Mouse (Mus musculus): Measurements from ENCODE around the gene Caml. TPM values are rescaled to one million over a fixed set of nuclear protein-coding genes. Genes with fewer than 3 reads are reported as not detected.
A peak's percentile ranks its signal among the peaks of the same experiment; 100 is the strongest.
"Not testable (repeated sequence)": the region's sequence is repeated elsewhere in the genome, so short reads cannot be mapped to it uniquely, and the experiment has no call there.

The Caml gene
- polyA plus RNA-seq, 1 experiment from 2014 or later = 39.9 TPM

DNA sequence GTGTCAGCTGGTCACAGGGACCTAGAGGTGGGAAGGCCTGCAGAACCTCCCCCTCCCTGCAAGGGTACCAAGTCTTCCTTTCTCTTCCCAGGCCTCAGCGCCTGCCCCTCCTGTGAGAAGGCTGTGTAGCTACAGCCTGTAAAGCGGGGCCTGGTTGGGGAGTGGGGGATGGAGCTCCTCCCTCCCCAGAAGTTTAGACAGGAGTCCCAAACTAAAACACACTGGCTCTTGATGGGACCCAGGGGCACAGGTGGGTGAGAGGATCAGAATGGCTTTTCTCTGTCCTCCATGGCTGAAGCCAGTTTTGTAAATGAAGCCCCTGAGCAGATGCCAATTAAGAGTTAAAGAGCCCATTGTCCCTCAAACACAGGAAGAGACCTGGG, 15.2 kb upstream of the Caml start:
- ATAC-seq (replicated peaks; ENCODE audit: extremely low read depth, insufficient read depth, low FRiP score) = no peak
- no peaks in the 10 kb centered on the region for H3K9me3 ChIP-seq (replicated peaks; ENCODE audit: control insufficient read depth, low read length)

DNA sequence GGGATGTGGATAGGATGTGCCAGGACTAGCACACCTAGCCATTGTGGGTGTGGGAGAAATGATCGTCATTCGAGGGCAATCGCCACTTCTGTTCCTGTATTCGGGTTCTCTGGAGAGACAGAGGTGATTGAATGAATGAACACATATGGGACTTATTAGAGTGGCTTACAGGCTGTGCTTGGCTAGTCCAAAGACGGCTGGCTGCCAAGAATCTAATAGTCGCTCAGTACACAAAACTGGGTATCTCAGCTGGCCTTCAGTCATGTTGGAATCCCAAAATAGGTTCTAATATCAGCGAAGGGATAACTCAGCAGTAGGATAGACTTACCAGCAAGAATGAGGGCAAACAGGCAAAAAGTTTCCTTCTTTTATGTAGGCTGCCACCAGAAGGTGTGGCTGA, 10.8 kb upstream of the Caml start:
- Histone ChIP-seq H3K27me3 (ENCODE audit: control insufficient read depth, insufficient read depth, low read length) (no peaks in the 10 kb centered on the region), H3K4me3 (ENCODE audit: low read length) (no peak overlapping the region), H3K9me3 (replicated peaks; ENCODE audit: control insufficient read depth, low read length) (no peaks in the 10 kb centered on the region), H3K4me1 (ENCODE audit: control insufficient read depth, insufficient read depth, low read length) (no peaks in the 10 kb centered on the region), H3K4me2 (ENCODE audit: low read depth, low read length) (no peak overlapping the region), H3K36me3 (ENCODE audit: control insufficient read depth, insufficient read depth) (peaks cover 10% of the 10 kb centered on the region; the same call in 1 of the 2 replicates), H3K9ac (ENCODE audit: low read length) (no peak overlapping the region), H3K27ac (ENCODE audit: low read length) (no peak overlapping the region)
- ATAC-seq (replicated peaks; ENCODE audit: extremely low read depth, insufficient read depth, low FRiP score) = no peak
- WGBS = 79% methylated on average over 7 of the region's 7 CpGs

More for the DNA sequence above, 15.2 kb upstream of the Caml start:
- Histone ChIP-seq H3K4me3 (ENCODE audit: low read length) (no peak overlapping the region), H3K4me2 (ENCODE audit: low read depth, low read length) (no peak overlapping the region), H3K27ac (ENCODE audit: low read length) (no peak overlapping the region), H3K4me1 (ENCODE audit: control insufficient read depth, insufficient read depth, low read length) (no peaks in the 10 kb centered on the region), H3K36me3 (ENCODE audit: control insufficient read depth, insufficient read depth) (peaks cover 14% of the 10 kb centered on the region; the same call in 1 of the 2 replicates), H3K9ac (ENCODE audit: low read length) (no peak overlapping the region), H3K27me3 (ENCODE audit: control insufficient read depth, insufficient read depth, low read length) (no peaks in the 10 kb centered on the region)
- WGBS = 93% methylated on average over 2 of the region's 2 CpGs

DNA sequence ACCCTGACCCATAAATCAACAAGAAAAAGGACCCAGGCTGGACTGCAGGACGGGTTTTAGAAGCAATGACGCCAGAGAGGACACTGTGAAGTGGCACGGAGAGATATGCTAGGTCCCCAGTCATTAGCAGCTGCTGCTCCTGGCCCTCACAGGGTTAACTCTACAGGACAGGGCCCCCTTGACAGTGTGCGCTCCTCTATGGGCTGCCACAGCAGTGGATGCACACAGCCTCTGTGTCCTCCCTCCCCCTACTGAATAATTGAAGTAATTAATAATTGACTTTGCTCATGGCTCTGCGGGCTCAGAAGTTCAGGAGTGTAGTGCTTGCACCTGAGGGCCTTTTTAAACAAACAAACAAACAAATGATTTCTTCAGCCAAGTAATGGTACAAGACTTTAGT, 9.3 kb upstream of the Caml start:
- Histone ChIP-seq H3K9me3 (replicated peaks; ENCODE audit: control insufficient read depth, low read length) (no peaks in the 10 kb centered on the region), H3K4me1 (ENCODE audit: control insufficient read depth, insufficient read depth, low read length) (no peaks in the 10 kb centered on the region), H3K27ac (ENCODE audit: low read length) (no peak overlapping the region), H3K36me3 (ENCODE audit: control insufficient read depth, insufficient read depth) (peaks cover 10% of the 10 kb centered on the region; the same call in 1 of the 2 replicates), H3K27me3 (ENCODE audit: control insufficient read depth, insufficient read depth, low read length) (no peaks in the 10 kb centered on the region), H3K4me3 (ENCODE audit: low read length) (no peak overlapping the region), H3K4me2 (ENCODE audit: low read depth, low read length) (no peak overlapping the region), H3K9ac (ENCODE audit: low read length) (no peak overlapping the region)
- ATAC-seq (replicated peaks; ENCODE audit: extremely low read depth, insufficient read depth, low FRiP score) = no peak
- WGBS = 48% methylated on average over 5 of the region's 5 CpGs

DNA sequence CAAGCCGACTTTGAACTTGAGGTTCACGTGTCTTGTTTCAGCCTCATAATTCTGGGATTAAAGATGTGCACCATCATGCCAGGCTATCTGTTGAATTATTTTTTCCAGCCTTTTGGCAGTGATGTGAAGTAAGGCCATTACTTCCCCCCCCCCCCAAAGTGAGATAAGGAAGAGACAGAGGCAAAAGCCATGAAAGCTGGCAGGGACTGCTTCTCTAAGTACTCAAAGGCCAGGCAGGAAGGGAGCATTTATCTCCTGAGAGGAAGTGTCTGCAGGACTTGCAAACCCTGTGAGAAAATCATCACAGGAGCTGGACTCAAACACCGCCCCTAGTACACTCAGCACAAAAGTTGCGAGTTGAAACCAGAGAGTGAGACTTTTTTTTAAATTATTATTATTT, 3.5 kb upstream of the Caml start:
- H3K4me1 ChIP-seq (ENCODE audit: control insufficient read depth, insufficient read depth, low read length) = peaks cover 8% of the 10 kb centered on the region
- no peak for ATAC-seq (replicated peaks; ENCODE audit: extremely low read depth, insufficient read depth, low FRiP score)
- H3K36me3 ChIP-seq (ENCODE audit: control insufficient read depth, insufficient read depth) = no peaks in the 10 kb centered on the region

DNA sequence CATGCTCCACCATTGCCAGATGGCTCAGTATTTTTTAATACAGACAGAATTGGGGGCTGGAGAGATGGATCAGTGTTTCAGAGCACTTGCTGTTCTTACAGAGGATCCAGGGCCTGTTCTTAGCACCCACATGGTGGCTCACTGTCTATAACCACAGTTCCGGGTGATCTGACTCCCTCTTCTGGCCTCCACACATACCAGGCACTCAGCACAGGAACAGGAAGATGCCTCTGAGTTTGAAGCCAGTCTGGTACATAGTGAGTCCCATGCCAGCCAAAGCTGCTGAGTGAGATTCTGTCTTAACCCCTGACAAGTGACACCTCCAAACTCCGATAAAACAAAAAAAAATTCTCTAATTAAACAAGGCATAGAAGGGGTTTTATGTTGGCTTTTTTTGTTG, 2.5 kb upstream of the Caml start:
- peaks cover 3% of the 10 kb centered on the region for H3K36me3 ChIP-seq (ENCODE audit: control insufficient read depth, insufficient read depth)
- no peak for ATAC-seq (replicated peaks; ENCODE audit: extremely low read depth, insufficient read depth, low FRiP score)
- no peak overlapping the region for H3K4me3 ChIP-seq (ENCODE audit: low read length)
- H3K27ac ChIP-seq (ENCODE audit: low read length) = no peak overlapping the region
- 75% methylated on average over 2 of the region's 2 CpGs for WGBS
- H3K9ac ChIP-seq (ENCODE audit: low read length) = no peak overlapping the region
- no peaks in the 10 kb centered on the region for H3K9me3 ChIP-seq (replicated peaks; ENCODE audit: control insufficient read depth, low read length)
- no peaks in the 10 kb centered on the region for H3K27me3 ChIP-seq (ENCODE audit: control insufficient read depth, insufficient read depth, low read length)
- peaks cover 8% of the 10 kb centered on the region for H3K4me1 ChIP-seq (ENCODE audit: control insufficient read depth, insufficient read depth, low read length)
- H3K4me2 ChIP-seq (ENCODE audit: low read depth, low read length) = no peak overlapping the region

More for the DNA sequence above, 3.5 kb upstream of the Caml start:
- WGBS = 77% methylated on average over 4 of the region's 4 CpGs
- Histone ChIP-seq H3K27me3 (ENCODE audit: control insufficient read depth, insufficient read depth, low read length) (no peaks in the 10 kb centered on the region), H3K4me2 (ENCODE audit: low read depth, low read length) (no peak overlapping the region), H3K9me3 (replicated peaks; ENCODE audit: control insufficient read depth, low read length) (no peaks in the 10 kb centered on the region), H3K4me3 (ENCODE audit: low read length) (no peak overlapping the region), H3K27ac (ENCODE audit: low read length) (no peak overlapping the region), H3K9ac (ENCODE audit: low read length) (no peak overlapping the region)

DNA sequence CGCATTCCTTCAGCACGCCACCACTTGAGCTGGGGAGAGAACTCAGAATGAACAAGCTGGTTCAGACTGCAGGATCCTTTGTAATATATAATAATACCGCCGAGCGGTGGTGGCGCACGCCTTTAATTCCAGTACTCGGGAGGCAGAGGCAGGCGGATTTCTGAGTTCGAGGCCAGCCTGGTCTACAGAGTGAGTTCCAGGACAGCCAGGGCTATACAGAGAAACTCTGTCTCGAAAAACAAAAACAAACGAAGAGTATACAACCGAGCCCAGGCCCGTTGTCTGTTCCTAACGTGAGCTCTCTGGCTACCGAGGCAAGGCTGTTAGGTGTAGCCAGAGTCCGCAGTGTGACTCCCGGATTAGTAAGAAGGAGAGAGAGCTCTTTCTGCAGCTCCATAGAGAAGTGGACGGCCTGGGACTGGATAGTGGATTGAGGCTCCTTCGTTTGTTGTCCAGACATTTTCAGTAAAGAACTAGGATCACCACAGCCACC, 603 bp upstream of the Caml start:
- not testable (repeated sequence) for H3K9me3 ChIP-seq (replicated peaks; ENCODE audit: control insufficient read depth, low read length); ATAC-seq (replicated peaks; ENCODE audit: extremely low read depth, insufficient read depth, low FRiP score); H3K4me1 ChIP-seq (ENCODE audit: control insufficient read depth, insufficient read depth, low read length); H3K36me3 ChIP-seq (ENCODE audit: control insufficient read depth, insufficient read depth); H3K27me3 ChIP-seq (ENCODE audit: control insufficient read depth, insufficient read depth, low read length)
- Histone ChIP-seq H3K9ac (ENCODE audit: low read length) (peak overlapping the region; percentile 83), H3K4me2 (ENCODE audit: low read depth, low read length) (peak overlapping the region; percentile 86), H3K4me3 (ENCODE audit: low read length) (peak overlapping the region; percentile 73), H3K27ac (ENCODE audit: low read length) (peak overlapping the region; percentile 78)
- 22% methylated on average over 20 of the region's 20 CpGs for WGBS

DNA sequence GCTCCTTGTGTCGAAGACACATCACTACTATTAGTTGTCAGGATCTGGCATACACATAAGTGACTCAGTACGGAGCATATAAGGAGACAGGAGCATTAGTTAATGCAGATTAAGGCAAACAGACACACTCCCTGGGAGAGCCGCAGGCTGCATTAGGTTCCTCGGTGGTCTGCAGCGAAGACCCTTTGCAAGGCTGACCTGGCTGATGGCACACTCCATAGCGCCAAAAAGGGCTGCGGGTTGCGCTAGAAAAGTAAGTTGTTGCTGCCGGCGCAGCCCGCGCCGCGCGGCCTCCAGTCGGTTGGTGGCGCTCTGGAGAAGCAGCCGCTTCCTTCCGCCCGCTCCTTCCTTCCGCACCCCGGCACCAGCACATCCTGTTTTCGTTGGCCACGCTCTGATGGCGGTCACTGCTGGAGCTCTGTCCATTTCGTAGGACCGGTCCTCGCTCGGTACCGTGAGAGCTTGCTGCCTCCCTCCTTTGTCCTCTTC, 11.9 kb downstream of the Caml start, which contains the start of gene Ddx46:
Ddx46 (plus strand) TSS at position 389 of the 489 bp plus-strand sequence.
- Histone ChIP-seq H3K4me2 (ENCODE audit: low read depth, low read length) (peak within 1 kb of the TSS; percentile 90), H3K4me1 (ENCODE audit: control insufficient read depth, insufficient read depth, low read length) (peaks cover 12% of the 10 kb centered on the region), H3K9ac (ENCODE audit: low read length) (peak within 1 kb of the TSS; percentile 96), H3K27me3 (ENCODE audit: control insufficient read depth, insufficient read depth, low read length) (no peaks in the 10 kb centered on the region), H3K9me3 (replicated peaks; ENCODE audit: control insufficient read depth, low read length) (no peaks in the 10 kb centered on the region), H3K4me3 (ENCODE audit: low read length) (peak within 1 kb of the TSS; percentile 98), H3K27ac (ENCODE audit: low read length) (0 out of 2 replicates have a peak within 1 kb of the TSS, but pooled peaks have one; percentile 37), H3K36me3 (ENCODE audit: control insufficient read depth, insufficient read depth) (peaks cover 20% of the 10 kb centered on the region)
- WGBS = 5% methylated on average over 30 of the region's 30 CpGs
- ATAC-seq (replicated peaks; ENCODE audit: extremely low read depth, insufficient read depth, low FRiP score) = peak; percentile 90

DNA sequence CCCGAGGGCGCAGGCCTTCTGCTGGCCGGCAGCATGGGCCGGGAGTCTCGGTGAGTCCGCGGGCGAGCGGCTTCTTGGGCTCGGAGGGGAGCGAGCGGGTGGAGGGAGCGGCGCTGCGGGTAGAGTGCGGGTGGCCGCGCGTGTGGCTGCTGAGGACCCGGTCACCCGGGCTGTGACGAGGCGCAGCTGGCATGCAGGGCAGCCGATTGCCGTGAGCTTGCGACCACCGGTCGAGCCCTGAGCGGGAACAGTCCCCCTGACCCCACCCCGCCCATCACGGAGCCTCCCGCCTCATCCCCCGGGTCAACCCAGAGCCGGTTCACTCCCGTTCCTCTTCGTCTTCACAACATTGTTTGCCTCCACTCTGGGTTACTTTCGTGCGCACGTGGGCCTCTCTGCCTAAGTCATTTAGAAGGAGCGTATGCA, 12.4 kb downstream of the Caml start:
- Histone ChIP-seq H3K4me3 (ENCODE audit: low read length) (peak overlapping the region; percentile 98), H3K27me3 (ENCODE audit: control insufficient read depth, insufficient read depth, low read length) (no peaks in the 10 kb centered on the region), H3K4me1 (ENCODE audit: control insufficient read depth, insufficient read depth, low read length) (peaks cover 12% of the 10 kb centered on the region), H3K9ac (ENCODE audit: low read length) (peak overlapping the region; percentile 96), H3K9me3 (replicated peaks; ENCODE audit: control insufficient read depth, low read length) (no peaks in the 10 kb centered on the region), H3K4me2 (ENCODE audit: low read depth, low read length) (peak overlapping the region; percentile 90), H3K36me3 (ENCODE audit: control insufficient read depth, insufficient read depth) (peaks cover 20% of the 10 kb centered on the region), H3K27ac (ENCODE audit: low read length) (0 out of 2 replicates have a peak overlapping the region, but pooled peaks have one; percentile 37)
- peak; percentile 30; the same call in 1 of the 2 replicates for ATAC-seq (replicated peaks; ENCODE audit: extremely low read depth, insufficient read depth, low FRiP score)
- under 1% methylated on average over 40 of the region's 40 CpGs for WGBS

DNA sequence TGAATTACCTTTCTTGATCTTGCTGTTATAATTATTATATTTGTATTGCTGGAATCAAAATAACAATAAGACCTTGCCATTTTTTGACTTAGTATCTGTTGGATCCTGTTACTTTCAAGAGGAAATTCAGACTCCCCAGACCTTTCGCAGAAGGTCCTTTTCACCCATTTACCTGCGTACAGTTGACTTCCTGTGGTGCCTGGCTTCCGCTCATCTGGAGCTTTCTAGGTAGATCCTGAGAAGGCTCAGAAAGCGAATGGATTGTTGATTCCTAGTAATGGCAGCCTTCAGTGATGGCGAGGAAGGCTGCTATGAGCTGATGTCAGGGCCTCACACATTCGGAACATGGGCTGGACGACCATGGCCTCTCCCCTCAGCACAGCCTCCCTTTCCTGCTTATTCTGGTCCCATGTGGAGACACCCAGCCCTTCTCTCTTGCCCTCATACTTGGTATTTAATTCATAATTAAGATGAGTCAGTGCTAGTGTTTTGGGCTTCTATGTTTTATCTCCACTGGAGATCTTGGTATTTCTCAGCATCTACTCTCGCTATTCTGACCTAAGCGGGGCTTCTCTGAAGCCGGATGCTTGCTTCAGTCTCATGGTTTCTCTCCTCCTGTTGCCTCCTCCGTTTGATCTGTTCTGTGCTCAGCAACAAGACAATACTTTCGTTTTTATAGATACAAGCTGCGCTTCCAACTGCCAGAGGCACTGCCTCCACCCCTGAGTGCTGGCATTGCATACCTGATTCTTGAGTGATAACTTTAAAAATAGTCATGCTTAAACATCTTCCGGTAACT, 13.6 kb downstream of the Caml start:
- 83% methylated on average over 14 of the region's 14 CpGs for WGBS
- H3K9ac ChIP-seq (ENCODE audit: low read length) = no peak overlapping the region
- H3K27me3 ChIP-seq (ENCODE audit: control insufficient read depth, insufficient read depth, low read length) = no peaks in the 10 kb centered on the region
- peaks cover 12% of the 10 kb centered on the region for H3K36me3 ChIP-seq (ENCODE audit: control insufficient read depth, insufficient read depth)
- H3K9me3 ChIP-seq (replicated peaks; ENCODE audit: control insufficient read depth, low read length) = no peaks in the 10 kb centered on the region
- no peak overlapping the region for H3K4me2 ChIP-seq (ENCODE audit: low read depth, low read length)
- H3K4me1 ChIP-seq (ENCODE audit: control insufficient read depth, insufficient read depth, low read length) = peaks cover 12% of the 10 kb centered on the region
- ATAC-seq (replicated peaks; ENCODE audit: extremely low read depth, insufficient read depth, low FRiP score) = no peak
- no peak overlapping the region for H3K27ac ChIP-seq (ENCODE audit: low read length)
- H3K4me3 ChIP-seq (ENCODE audit: low read length) = no peak overlapping the region

All from heart, embryonic 16.5 days (tissue).